Mouse (Mus musculus): ENCODE results near the gene Vpreb1.
A peak's percentile ranks its signal among the peaks of the same experiment; 100 is the strongest.

Gene Vpreb1

GRCm38 (mm10) chr16:16854836-16855235 lies 15.8 kb downstream of the Vpreb1 start:
- DNase-seq, result peak; percentile 57

- DNase-seq, result no peak
Observed at GRCm38 (mm10) chr16:16852411-16852810, 18.2 kb downstream of the Vpreb1 start.

GRCm38 (mm10) chr16:16849196-16849595 lies 21.4 kb downstream of the Vpreb1 start:
- no peak for DNase-seq

- no peak for DNase-seq
Observed at GRCm38 (mm10) chr16:16829671-16830070, 41.0 kb downstream of the Vpreb1 start.

GRCm38 (mm10) chr16:16828757-16829615 lies 41.7 kb downstream of the Vpreb1 start, which contains the start of gene Spag6l:
TSS of gene Spag6l (minus strand) at chr16:16829456.
- peak; percentile 16 for DNase-seq

GRCm38 (mm10) chr16:16826223-16826622 lies 44.4 kb downstream of the Vpreb1 start:
- no peak for DNase-seq

- peak; percentile 6 for DNase-seq
Observed at GRCm38 (mm10) chr16:16825476-16825875, 45.2 kb downstream of the Vpreb1 start.

All from kidney, adult 11 months (tissue).